Mouse (Mus musculus): ENCODE data around the gene Nxn.

The Nxn gene

GRCm38 (mm10) chr11:76361422-76361821 is 37.5 kb downstream of the Nxn start:
- DNase-seq (ENCODE audit: low spot score), result no peak

- no peak for DNase-seq (ENCODE audit: low spot score)
Measured at GRCm38 (mm10) chr11:76360255-76360654, 38.7 kb downstream of the Nxn start.

- DNase-seq (ENCODE audit: low spot score), result no peak
Measured at GRCm38 (mm10) chr11:76358628-76359320, 40.2 kb downstream of the Nxn start.

- no peak for DNase-seq (ENCODE audit: low spot score)
Measured at GRCm38 (mm10) chr11:76357464-76357863, 41.5 kb downstream of the Nxn start.

GRCm38 (mm10) chr11:76356091-76356490 is 42.8 kb downstream of the Nxn start:
- DNase-seq (ENCODE audit: low spot score), result no peak

- no peak for DNase-seq (ENCODE audit: low spot score)
Measured at GRCm38 (mm10) chr11:76355425-76355824, 43.5 kb downstream of the Nxn start.

- DNase-seq (ENCODE audit: low spot score), result no peak
Measured at GRCm38 (mm10) chr11:76352861-76353558, 45.9 kb downstream of the Nxn start.

GRCm38 (mm10) chr11:76351624-76352011 is 47.3 kb downstream of the Nxn start:
- no peak for DNase-seq (ENCODE audit: low spot score)

GRCm38 (mm10) chr11:76350931-76351623 is 47.9 kb downstream of the Nxn start:
- DNase-seq (ENCODE audit: low spot score), result no peak

GRCm38 (mm10) chr11:76349833-76350232 is 49.1 kb downstream of the Nxn start:
- no peak for DNase-seq (ENCODE audit: low spot score)

- no peak for DNase-seq (ENCODE audit: low spot score)
Measured at GRCm38 (mm10) chr11:76347589-76347988, 51.4 kb downstream of the Nxn start.

- no peak for DNase-seq (ENCODE audit: low spot score)
Measured at GRCm38 (mm10) chr11:76343031-76343430, 55.9 kb downstream of the Nxn start.

GRCm38 (mm10) chr11:76341884-76342645 is 56.9 kb downstream of the Nxn start:
- DNase-seq (ENCODE audit: low spot score), result no peak

GRCm38 (mm10) chr11:76341163-76341562 is 57.8 kb downstream of the Nxn start:
- no peak for DNase-seq (ENCODE audit: low spot score)

GRCm38 (mm10) chr11:76339830-76340229 is 59.1 kb downstream of the Nxn start:
- no peak for DNase-seq (ENCODE audit: low spot score)

GRCm38 (mm10) chr11:76339141-76339540 is 59.8 kb downstream of the Nxn start:
- DNase-seq (ENCODE audit: low spot score), result no peak

GRCm38 (mm10) chr11:76338656-76339055 is 60.3 kb downstream of the Nxn start:
- no peak for DNase-seq (ENCODE audit: low spot score)

- DNase-seq (ENCODE audit: low spot score), result no peak
Measured at GRCm38 (mm10) chr11:76337764-76338163, 61.2 kb downstream of the Nxn start.

- no peak for DNase-seq (ENCODE audit: low spot score)
Measured at GRCm38 (mm10) chr11:76337236-76337635, 61.7 kb downstream of the Nxn start.

GRCm38 (mm10) chr11:76336224-76336623 is 62.7 kb downstream of the Nxn start:
- no peak for DNase-seq (ENCODE audit: low spot score)

- no peak for DNase-seq (ENCODE audit: low spot score)
Measured at GRCm38 (mm10) chr11:76334966-76335365, 64.0 kb downstream of the Nxn start.

- DNase-seq (ENCODE audit: low spot score), result no peak
Measured at GRCm38 (mm10) chr11:76332240-76332639, 66.7 kb downstream of the Nxn start.

Data from ovary, postnatal 14 days (tissue).